Mouse (Mus musculus): ENCODE data around the gene Rnf121. TPM values are rescaled to one million over a fixed set of nuclear protein-coding genes. Genes with fewer than 3 reads are reported as not detected.

The Rnf121 gene
- 28.9 and 33.5 TPM in 2 replicates for polyA plus RNA-seq (2016; fragmentation: Nextera tagmentation; extraction: Ambion mirVana)

DNA sequence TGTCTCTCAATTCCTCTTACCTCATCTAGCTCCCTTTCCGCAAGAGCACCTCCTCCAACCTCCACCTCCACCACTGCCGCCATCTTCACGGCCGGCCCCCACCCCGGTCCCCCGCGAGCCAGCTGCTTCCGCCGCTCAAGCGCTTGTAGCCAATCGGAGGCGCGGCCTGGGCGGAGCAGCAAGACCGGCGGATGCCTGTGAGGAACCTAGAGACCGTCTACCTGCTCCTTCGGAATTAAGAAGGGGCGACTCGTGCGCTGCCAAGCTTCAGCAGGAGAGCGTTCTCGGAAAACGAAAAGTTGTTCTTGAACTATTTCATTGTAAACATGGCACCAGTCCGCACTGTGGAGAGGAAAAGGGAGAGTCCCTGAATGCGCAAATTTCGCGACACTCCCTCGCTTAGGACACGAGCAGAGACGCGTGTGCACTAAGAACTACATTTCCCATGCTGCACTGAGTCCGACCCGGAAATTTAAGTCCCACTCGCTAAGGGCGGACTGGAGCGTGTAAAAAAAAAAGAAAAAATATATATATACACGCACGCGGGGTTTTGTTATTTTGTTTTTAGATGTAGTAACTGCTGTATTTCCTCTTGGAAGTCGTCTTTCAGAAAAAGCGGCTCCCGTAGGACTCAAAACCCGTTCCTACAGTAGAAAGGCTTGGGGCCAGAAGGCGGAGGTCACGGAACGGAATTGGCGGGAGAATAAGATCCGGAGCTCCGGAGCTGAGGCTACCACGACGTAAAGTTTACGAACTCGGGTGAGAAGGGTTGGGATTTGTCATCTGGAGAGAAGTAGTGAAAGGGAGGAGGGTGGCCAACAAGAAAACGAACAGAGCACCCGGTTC is at the start of gene Rnf121, which contains the start of the genes Xndc1 and Xntrpc:
Gene Rnf121 (minus strand): TSS at position 424 of the 846 bp plus-strand sequence.
Gene Xndc1 (plus strand): TSS at position 466 of the 846 bp plus-strand sequence.
Gene Xntrpc (plus strand): TSS at position 668 of the 846 bp plus-strand sequence.
- WGBS, result under 1% methylated on average over 56 of the region's 56 CpGs
- Histone ChIP-seq H3K4me2 (replicated peaks) (peak within 1 kb of the TSS; percentile 74), H3K27me3 (no peaks in the 10 kb centered on the region), H3K27ac (peak within 1 kb of the TSS; percentile 78), H3K9ac (peak within 1 kb of the TSS; percentile 64), H3K4me3 (peak within 1 kb of the TSS; percentile 64), H3K4me1 (peaks cover 17% of the 10 kb centered on the region), H3K9me3 (no peaks in the 10 kb centered on the region), H3K36me3 (peaks cover 3% of the 10 kb centered on the region; the same call in 1 of the 2 replicates)
- peak; percentile 99 for ATAC-seq (ENCODE audit: insufficient number of reproducible peaks, insufficient read depth, low FRiP score, low TSS enrichment)

DNA sequence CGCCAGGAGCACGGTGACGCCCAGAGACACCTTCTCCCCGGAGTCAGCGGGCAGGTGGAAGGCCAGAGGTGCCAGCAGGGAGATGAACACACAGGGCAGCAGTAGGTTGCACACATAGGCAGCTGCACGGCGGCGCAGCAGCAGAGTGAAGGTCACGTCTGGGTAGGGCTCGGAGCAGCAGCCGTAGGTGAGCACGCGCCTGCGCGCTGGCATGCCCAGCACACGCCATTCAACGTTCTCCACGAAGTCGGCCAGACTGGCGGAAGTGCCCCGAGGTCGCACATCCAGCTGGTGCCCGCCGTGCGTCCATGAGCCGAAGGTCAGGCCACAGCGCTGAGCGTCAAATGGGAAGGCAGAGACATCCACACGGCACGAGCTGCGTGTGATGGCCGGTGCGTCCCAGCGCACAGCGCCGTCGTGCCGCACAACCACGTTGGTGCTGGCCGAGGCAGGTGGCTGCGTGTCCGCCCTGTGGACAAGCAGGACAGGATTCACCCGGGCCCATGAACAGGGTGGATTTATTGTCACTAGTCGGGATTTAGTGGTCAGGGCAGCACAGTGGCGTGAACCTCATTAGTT is 48.0 kb upstream of the Rnf121 start:
- Histone ChIP-seq H3K4me1 (no peaks in the 10 kb centered on the region), H3K27ac (no peak overlapping the region), H3K4me2 (replicated peaks) (no peak overlapping the region), H3K36me3 (peaks cover 2% of the 10 kb centered on the region; the same call in 1 of the 2 replicates), H3K4me3 (no peak overlapping the region), H3K9ac (no peak overlapping the region), H3K27me3 (no peaks in the 10 kb centered on the region), H3K9me3 (no peaks in the 10 kb centered on the region)
- WGBS, result 82% methylated on average over 45 of the region's 45 CpGs
- no peak for ATAC-seq (ENCODE audit: insufficient number of reproducible peaks, insufficient read depth, low FRiP score, low TSS enrichment)

DNA sequence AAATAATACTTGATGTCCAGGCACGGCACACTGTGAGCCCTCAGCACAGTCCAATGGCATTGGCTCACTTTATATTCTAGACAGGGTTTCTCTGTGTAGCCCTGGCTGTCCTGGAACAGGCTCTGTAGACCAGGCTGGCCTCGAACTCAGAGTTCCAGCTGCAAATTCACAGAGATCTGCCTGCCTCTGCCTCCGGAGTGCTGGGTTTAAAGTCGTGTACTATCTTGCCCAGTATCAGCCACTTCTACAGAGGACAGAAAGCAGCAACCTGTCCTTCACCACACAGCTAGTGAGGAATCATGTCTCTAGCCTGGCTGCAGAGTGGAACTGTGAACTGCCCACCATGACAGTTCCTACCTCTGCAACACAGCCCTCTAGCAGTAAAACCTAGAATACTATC is 44.5 kb upstream of the Rnf121 start:
- Histone ChIP-seq H3K9me3 (no peaks in the 10 kb centered on the region), H3K4me3 (no peak overlapping the region), H3K27ac (no peak overlapping the region), H3K36me3 (no peaks in the 10 kb centered on the region), H3K9ac (no peak overlapping the region), H3K4me2 (replicated peaks) (no peak overlapping the region), H3K27me3 (no peaks in the 10 kb centered on the region), H3K4me1 (peaks cover 5% of the 10 kb centered on the region)
- no peak for ATAC-seq (ENCODE audit: insufficient number of reproducible peaks, insufficient read depth, low FRiP score, low TSS enrichment)
- 82% methylated on average over 4 of the region's 4 CpGs for WGBS

- WGBS, result 78% methylated on average over 7 of the region's 7 CpGs
- Histone ChIP-seq H3K4me2 (replicated peaks) (no peak within 1 kb of the TSS), H3K9ac (no peak within 1 kb of the TSS)
These were observed 43.9 kb upstream of the Rnf121 start, which contains the start of gene Art5 for GRCm38 (mm10) chr7:102109171-102109570. Gene Art5, minus strand, starts transcription at chr7:102109489.

DNA sequence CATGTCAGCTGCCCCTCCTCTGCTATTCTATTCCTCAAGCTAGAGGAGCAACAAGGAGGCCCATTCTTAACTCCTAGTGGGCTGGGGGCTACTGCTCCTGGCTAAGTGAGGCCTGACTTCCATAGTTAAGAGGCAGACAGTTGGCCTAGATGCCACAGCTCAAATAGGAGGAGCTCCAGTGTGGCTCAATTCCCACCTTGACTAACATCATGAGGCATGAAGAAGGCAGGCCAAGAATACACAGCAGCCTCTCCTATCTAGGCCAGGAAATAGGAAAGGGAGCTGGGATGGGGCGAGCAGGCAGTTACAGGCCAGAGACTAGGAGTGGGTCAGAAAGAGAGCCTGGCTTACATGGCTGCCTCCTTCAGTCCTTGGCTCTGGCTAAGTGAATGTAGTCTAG is 42.9 kb upstream of the Rnf121 start:
- Histone ChIP-seq H3K9me3 (no peaks in the 10 kb centered on the region), H3K27me3 (no peaks in the 10 kb centered on the region), H3K4me2 (replicated peaks) (no peak overlapping the region), H3K36me3 (no peaks in the 10 kb centered on the region), H3K4me3 (no peak overlapping the region), H3K9ac (no peak overlapping the region), H3K4me1 (peaks cover 5% of the 10 kb centered on the region), H3K27ac (no peak overlapping the region)
- no peak for ATAC-seq (ENCODE audit: insufficient number of reproducible peaks, insufficient read depth, low FRiP score, low TSS enrichment)
- 88% methylated on average over 1 of the region's 1 CpGs for WGBS

More at GRCm38 (mm10) chr7:102109171-102109570, 43.9 kb upstream of the Rnf121 start, which contains the start of gene Art5:
- no peak for ATAC-seq (ENCODE audit: insufficient number of reproducible peaks, insufficient read depth, low FRiP score, low TSS enrichment)
- Histone ChIP-seq H3K4me3 (no peak within 1 kb of the TSS), H3K9me3 (no peaks in the 10 kb centered on the region), H3K27me3 (no peaks in the 10 kb centered on the region), H3K27ac (no peak within 1 kb of the TSS), H3K36me3 (no peaks in the 10 kb centered on the region), H3K4me1 (peaks cover 5% of the 10 kb centered on the region)

DNA sequence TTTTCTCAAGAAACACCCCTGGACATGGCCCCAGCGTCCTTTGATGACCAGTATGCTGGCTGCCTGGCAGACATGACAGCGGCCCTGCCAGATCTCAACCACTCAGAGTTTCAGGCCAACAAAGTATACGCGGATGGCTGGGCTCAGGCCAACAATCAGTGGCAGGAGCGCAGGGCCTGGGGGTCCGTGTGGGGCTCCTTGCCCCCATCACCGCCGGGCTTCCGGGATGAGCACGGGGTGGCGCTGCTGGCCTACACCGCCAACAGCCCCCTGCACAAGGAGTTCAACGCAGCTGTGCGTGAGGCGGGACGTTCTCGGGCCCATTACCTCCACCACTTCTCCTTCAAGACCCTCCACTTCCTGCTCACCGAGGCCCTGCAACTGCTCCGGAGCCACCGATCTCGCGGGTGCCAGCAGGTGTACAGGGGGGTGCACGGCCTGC is 41.5 kb upstream of the Rnf121 start:
- H3K27ac ChIP-seq, result no peak overlapping the region
- 14% methylated on average over 23 of the region's 23 CpGs for WGBS

GRCm38 (mm10) chr7:102104126-102104525 is 38.9 kb upstream of the Rnf121 start:
- Histone ChIP-seq H3K9me3 (no peaks in the 10 kb centered on the region), H3K27me3 (no peaks in the 10 kb centered on the region), H3K4me3 (no peak overlapping the region), H3K27ac (no peak overlapping the region), H3K4me1 (peaks cover 21% of the 10 kb centered on the region), H3K4me2 (replicated peaks) (no peak overlapping the region), H3K36me3 (no peaks in the 10 kb centered on the region), H3K9ac (no peak overlapping the region)
- WGBS, result 78% methylated on average over 5 of the region's 5 CpGs
- no peak for ATAC-seq (ENCODE audit: insufficient number of reproducible peaks, insufficient read depth, low FRiP score, low TSS enrichment)

More for the DNA sequence above, 41.5 kb upstream of the Rnf121 start:
- Histone ChIP-seq H3K4me1 (peaks cover 5% of the 10 kb centered on the region), H3K4me3 (peak overlapping the region; percentile 26), H3K27me3 (no peaks in the 10 kb centered on the region), H3K9me3 (no peaks in the 10 kb centered on the region), H3K9ac (0 out of 2 replicates have a peak overlapping the region, but pooled peaks have one; percentile 0), H3K4me2 (replicated peaks) (peak overlapping the region; percentile 53), H3K36me3 (no peaks in the 10 kb centered on the region)
- ATAC-seq (ENCODE audit: insufficient number of reproducible peaks, insufficient read depth, low FRiP score, low TSS enrichment), result no peak

DNA sequence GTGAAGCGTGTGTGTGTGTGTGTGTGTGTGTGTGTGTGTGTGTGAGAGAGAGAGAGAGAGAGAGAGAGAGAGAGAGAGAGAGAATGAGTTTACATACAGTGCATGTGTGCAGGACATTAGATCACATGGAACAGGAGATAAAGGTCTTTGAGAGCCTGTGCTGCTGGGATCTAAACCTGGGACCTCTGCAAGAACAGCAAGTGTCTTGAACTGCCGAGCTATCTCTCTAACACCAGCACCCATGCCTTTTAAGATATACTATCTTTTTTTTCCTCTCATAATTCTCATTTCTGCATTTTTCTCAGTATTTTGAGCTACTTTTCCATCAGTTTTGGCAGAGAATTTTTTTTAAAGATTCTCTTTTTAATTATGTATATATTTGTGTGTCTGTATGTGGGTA is 38.3 kb upstream of the Rnf121 start:
- H3K4me1 ChIP-seq, result peaks cover 21% of the 10 kb centered on the region
- 78% methylated on average over 2 of the region's 2 CpGs for WGBS

DNA sequence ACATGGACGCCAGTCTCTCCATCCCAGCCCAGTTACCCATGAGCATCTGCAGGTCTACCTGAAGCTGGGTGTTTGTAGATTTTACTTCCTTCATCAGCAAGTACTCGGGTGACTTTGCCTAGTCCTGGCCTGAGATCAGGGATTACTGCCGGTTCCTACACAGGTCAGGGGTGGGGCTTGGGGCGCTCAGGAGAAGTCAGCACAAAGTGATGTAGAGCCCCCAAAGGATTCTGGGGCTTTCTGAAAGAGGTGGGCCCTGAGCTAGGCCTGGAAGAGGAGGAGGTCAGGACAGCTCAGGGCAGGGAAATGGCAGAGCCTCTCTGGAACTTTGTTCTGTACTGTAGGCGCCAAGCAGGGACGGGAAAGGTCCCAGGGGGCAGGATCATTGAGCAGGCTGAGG is 37.4 kb upstream of the Rnf121 start:
- Histone ChIP-seq H3K9ac (no peak overlapping the region), H3K36me3 (no peaks in the 10 kb centered on the region), H3K27me3 (no peaks in the 10 kb centered on the region), H3K9me3 (no peaks in the 10 kb centered on the region), H3K27ac (no peak overlapping the region), H3K4me1 (peaks cover 21% of the 10 kb centered on the region), H3K4me2 (replicated peaks) (no peak overlapping the region), H3K4me3 (no peak overlapping the region)
- 43% methylated on average over 6 of the region's 6 CpGs for WGBS
- no peak for ATAC-seq (ENCODE audit: insufficient number of reproducible peaks, insufficient read depth, low FRiP score, low TSS enrichment)

More for the DNA sequence above, 38.3 kb upstream of the Rnf121 start:
- Histone ChIP-seq H3K4me3 (no peak overlapping the region), H3K27ac (no peak overlapping the region), H3K9me3 (no peaks in the 10 kb centered on the region), H3K36me3 (no peaks in the 10 kb centered on the region), H3K4me2 (replicated peaks) (no peak overlapping the region), H3K27me3 (no peaks in the 10 kb centered on the region), H3K9ac (no peak overlapping the region)
- ATAC-seq (ENCODE audit: insufficient number of reproducible peaks, insufficient read depth, low FRiP score, low TSS enrichment), result no peak

GRCm38 (mm10) chr7:102102241-102102640 is 37.0 kb upstream of the Rnf121 start:
- Histone ChIP-seq H3K27me3 (no peaks in the 10 kb centered on the region), H3K9ac (no peak overlapping the region), H3K4me3 (no peak overlapping the region), H3K27ac (no peak overlapping the region), H3K9me3 (no peaks in the 10 kb centered on the region), H3K4me1 (peaks cover 21% of the 10 kb centered on the region), H3K36me3 (no peaks in the 10 kb centered on the region), H3K4me2 (replicated peaks) (no peak overlapping the region)
- WGBS, result 51% methylated on average over 8 of the region's 8 CpGs
- no peak for ATAC-seq (ENCODE audit: insufficient number of reproducible peaks, insufficient read depth, low FRiP score, low TSS enrichment)

DNA sequence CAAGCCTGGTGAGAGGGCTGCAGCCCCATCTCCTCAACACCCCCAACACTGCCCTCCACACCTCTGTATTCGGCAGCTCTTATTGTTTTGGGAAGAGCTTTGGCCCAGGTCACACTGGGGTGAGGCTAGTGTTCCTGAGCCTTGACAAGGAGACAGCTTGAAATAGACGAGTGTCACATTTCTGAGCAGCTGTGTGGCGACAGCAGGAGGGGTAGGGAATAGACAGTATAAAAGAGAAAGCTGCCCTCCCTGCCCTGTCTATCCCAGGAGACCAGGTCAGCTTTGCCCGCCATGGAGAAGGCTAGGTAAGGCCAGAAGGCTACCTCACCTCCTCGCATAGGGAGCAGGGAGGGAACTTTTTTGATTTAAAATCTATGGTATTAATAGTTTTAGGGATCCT is 36.2 kb upstream of the Rnf121 start, which contains the start of gene Art1:
Gene Art1 (plus strand): TSS at position 257 of the 400 bp plus-strand sequence.
- H3K36me3 ChIP-seq, result no peaks in the 10 kb centered on the region
- 37% methylated on average over 5 of the region's 5 CpGs for WGBS
- no peaks in the 10 kb centered on the region for H3K27me3 ChIP-seq
- no peak within 1 kb of the TSS for H3K4me3 ChIP-seq
- no peak within 1 kb of the TSS; the same call in 1 of the 2 replicates for H3K4me2 ChIP-seq (replicated peaks)
- no peaks in the 10 kb centered on the region for H3K9me3 ChIP-seq
- H3K4me1 ChIP-seq, result peaks cover 16% of the 10 kb centered on the region
- H3K9ac ChIP-seq, result no peak within 1 kb of the TSS
- H3K27ac ChIP-seq, result no peak within 1 kb of the TSS
- no peak for ATAC-seq (ENCODE audit: insufficient number of reproducible peaks, insufficient read depth, low FRiP score, low TSS enrichment)
